Mouse (Mus musculus): ENCODE results near the gene Usp4.

- TF ChIP-seq CTCF (conservative IDR thresholded peaks at IDR 0.05 in 1 of 2, IDR thresholded peaks at IDR 0.05 in 1 of 2; ENCODE audit: low read depth in 2 of 2, low read length in 2 of 2) (no peak), CHD1 (IDR thresholded peaks at IDR 0.05; ENCODE audit: low read depth, low read length) (no peak; the same call in 1 of the 2 replicates), EP300 (IDR thresholded peaks at IDR 0.05; ENCODE audit: low read length) (no peak), POLR2A (IDR thresholded peaks at IDR 0.05; ENCODE audit: low read depth, low read length) (no peak; the same call in 1 of the 2 replicates), USF1 (IDR thresholded peaks at IDR 0.05; ENCODE audit: low read depth, low read length) (no peak), MYC (IDR thresholded peaks at IDR 0.05; ENCODE audit: low read depth, low read length) (no peak), POLR2AphosphoS2 (IDR thresholded peaks at IDR 0.05; ENCODE audit: low read depth, low read length) (no peak), UBTF (IDR thresholded peaks at IDR 0.05; ENCODE audit: low read depth, low read length) (peak; percentile 99), SMC3 (IDR thresholded peaks at IDR 0.05; ENCODE audit: low read depth, low read length) (no peak)
These were observed 41.1 kb upstream of the Usp4 start for GRCm38 (mm10) chr9:108306571-108306980.

All from CH12.LX (cell line).